Mouse (Mus musculus) left cerebral cortex, postnatal 4 days (tissue): ENCODE data around the gene Vmn1r119. TPM values are rescaled to one million over a fixed set of nuclear protein-coding genes. Genes with fewer than 3 reads are reported as not detected.
"Not testable (repeated sequence)": the region's sequence is repeated elsewhere in the genome, so short reads cannot be mapped to it uniquely, and the experiment has no call there.

Source experiments
- DNase-seq: peaks from one replicate; pipeline ENCODE4 v3.0.0-alpha.2; 2022
- intact Hi-C: fragments of 180-260 bp; cut with DNase I; formaldehyde crosslinking; loops from one replicate; pipeline ENCODE4 v1.15.1; 2025
- total RNA-seq, 2 experiments: library from RNA; stranded (reverse); gene quantifications; 2 replicates each; pipeline ENCODE4 v1.2.3; 2021

Vmn1r119 gene
- total RNA-seq = not detected

- intact Hi-C loops, DNase-seq: not testable (repeated sequence)
Measured at GRCm38 (mm10) chr7:21012355-21012754, at the start of gene Vmn1r119. TSS of gene Vmn1r119 (minus strand) at chr7:21012455.

GRCm38 (mm10) chr7:21053684-21054083, 41.4 kb upstream of the Vmn1r119 start, which contains the start of gene Vmn1r120:
TSS of gene Vmn1r120 (minus strand) at chr7:21053784.
- intact Hi-C loops, DNase-seq: not testable (repeated sequence)

Other genes starting within 250 kb of the Vmn1r119 start
- not detected for gene Vmn1r112, start 241.3 kb downstream of the Vmn1r119 start, total RNA-seq
- not detected for gene Vmn1r113, start 225.2 kb downstream of the Vmn1r119 start, total RNA-seq
- not detected for gene Vmn1r114, start 200.3 kb downstream of the Vmn1r119 start, total RNA-seq
- gene Vmn1r115, start 167.5 kb downstream of the Vmn1r119 start, total RNA-seq = not detected
- gene Vmn1r116, start 140.2 kb downstream of the Vmn1r119 start, total RNA-seq = not detected
- not detected for gene Vmn1r117, start 128.3 kb downstream of the Vmn1r119 start, total RNA-seq
- not detected for gene Vmn1r118, start 100.1 kb downstream of the Vmn1r119 start, total RNA-seq
- not detected for gene Vmn1r120, start 41.3 kb upstream of the Vmn1r119 start, total RNA-seq
- gene Vmn1r121, start 86.1 kb upstream of the Vmn1r119 start, total RNA-seq = not detected
- gene Vmn1r122, start 121.7 kb upstream of the Vmn1r119 start, total RNA-seq = not detected
- gene Vmn1r123, start 149.7 kb upstream of the Vmn1r119 start, total RNA-seq = not detected
- gene Gm5157, start 178.0 kb upstream of the Vmn1r119 start, total RNA-seq = not detected
- not detected for gene Vmn1r124, start 248.2 kb upstream of the Vmn1r119 start, total RNA-seq